Mouse (Mus musculus): ENCODE measurements around the gene Gmnc. TPM values are rescaled to one million over a fixed set of nuclear protein-coding genes. Genes with fewer than 3 reads are reported as not detected.

The Gmnc gene
- total RNA-seq, 1 experiment, result 0.36 TPM

DNA sequence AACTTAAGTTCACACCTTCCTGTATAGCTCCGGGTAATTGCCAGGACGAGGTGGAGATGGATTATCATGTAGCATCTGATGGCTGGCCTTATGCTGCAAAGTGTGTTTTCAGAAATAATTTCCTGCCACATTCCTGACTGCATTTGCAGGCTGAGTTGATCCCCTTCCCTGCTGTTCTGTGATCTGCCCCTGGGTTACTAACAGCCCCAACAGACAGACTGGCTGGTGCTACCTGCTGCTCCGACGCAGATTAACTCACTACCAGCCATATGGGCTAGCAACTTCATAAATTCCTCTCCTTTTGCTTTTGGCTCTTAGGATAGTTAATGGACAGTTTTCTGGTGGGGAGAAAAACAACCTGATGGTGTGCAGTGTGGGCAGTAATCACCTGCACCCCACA, 25.9 kb upstream of the Gmnc start:
- TF ChIP-seq ZC3H11A (IDR thresholded peaks at IDR 0.05; ENCODE audit: borderline replicate concordance, low read depth, low read length) (no peak), ZNF384 (IDR thresholded peaks at IDR 0.05; ENCODE audit: low read depth, low read length) (no peak), CHD2 (IDR thresholded peaks at IDR 0.05; ENCODE audit: low read depth, low read length) (no peak), HCFC1 (IDR thresholded peaks at IDR 0.05; ENCODE audit: borderline replicate concordance, insufficient read depth, low read length) (no peak), MAFK (IDR thresholded peaks at IDR 0.05; ENCODE audit: insufficient read depth, low read depth, low read length) (no peak)
- DNase-seq (ENCODE audit: low read depth, low spot score), result no peak
- in situ Hi-C loops (cut with MboI; ENCODE audit: low sequenced_read_pairs in 2 of 2, unreplicated experiment in 2 of 2), result no loop called here

DNA sequence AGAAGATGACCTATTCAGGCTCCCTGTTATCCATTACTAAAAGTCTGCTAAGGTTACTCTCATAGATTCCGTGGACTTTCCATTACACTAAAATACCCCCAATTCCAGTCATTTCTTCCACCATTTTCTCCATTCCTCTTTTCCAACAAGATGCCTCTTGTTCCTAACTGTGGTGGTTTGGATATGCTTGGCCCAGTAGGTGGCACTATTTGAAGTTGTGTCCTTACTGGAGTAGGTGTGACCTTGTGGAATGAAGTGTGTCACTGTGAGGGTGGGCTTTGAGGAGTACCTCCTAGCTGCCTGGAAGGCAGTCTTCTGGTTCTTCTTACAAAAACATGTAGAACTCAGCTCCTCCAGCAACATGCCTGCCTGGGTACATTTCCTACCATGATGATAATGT, 11.3 kb upstream of the Gmnc start:
- no peak overlapping the region for H3K27ac ChIP-seq (ENCODE audit: insufficient read depth, low read depth, low read length, poor library complexity, severe bottlenecking)
- no peaks in the 10 kb centered on the region for H3K9me3 ChIP-seq (ENCODE audit: control insufficient read depth, insufficient read depth, low read depth, low read length)
- TF ChIP-seq HCFC1 (IDR thresholded peaks at IDR 0.05; ENCODE audit: borderline replicate concordance, insufficient read depth, low read length) (no peak), CHD2 (IDR thresholded peaks at IDR 0.05; ENCODE audit: low read depth, low read length) (no peak), ZNF384 (IDR thresholded peaks at IDR 0.05; ENCODE audit: low read depth, low read length) (no peak), MAFK (IDR thresholded peaks at IDR 0.05; ENCODE audit: insufficient read depth, low read depth, low read length) (no peak), ZC3H11A (IDR thresholded peaks at IDR 0.05; ENCODE audit: borderline replicate concordance, low read depth, low read length) (no peak)
- in situ Hi-C loops (cut with MboI; ENCODE audit: low sequenced_read_pairs in 2 of 2, unreplicated experiment in 2 of 2), result no loop called here
- H3K36me3 ChIP-seq (ENCODE audit: control insufficient read depth, insufficient read depth, low read length, poor library complexity, severe bottlenecking), result no peaks in the 10 kb centered on the region
- no peak for DNase-seq (ENCODE audit: low read depth, low spot score)
- no peak overlapping the region for H3K9ac ChIP-seq (ENCODE audit: insufficient read depth, low read depth, low read length, poor library complexity, severe bottlenecking)
- no peaks in the 10 kb centered on the region for H3K4me1 ChIP-seq (ENCODE audit: control insufficient read depth in 2 of 2, insufficient read depth in 2 of 2, low read length in 2 of 2, poor library complexity in 1 of 2)
- H3K4me3 ChIP-seq (ENCODE audit: insufficient read depth in 1 of 2, low read depth in 1 of 2, low read length in 2 of 2, poor library complexity in 1 of 2, severe bottlenecking in 1 of 2), result no peak overlapping the region

More for the DNA sequence above, 25.9 kb upstream of the Gmnc start:
- H3K36me3 ChIP-seq (ENCODE audit: control insufficient read depth, insufficient read depth, low read length, poor library complexity, severe bottlenecking), result no peaks in the 10 kb centered on the region
- no peak overlapping the region for H3K4me3 ChIP-seq (ENCODE audit: insufficient read depth in 1 of 2, low read depth in 1 of 2, low read length in 2 of 2, poor library complexity in 1 of 2, severe bottlenecking in 1 of 2)
- H3K27ac ChIP-seq (ENCODE audit: insufficient read depth, low read depth, low read length, poor library complexity, severe bottlenecking), result no peak overlapping the region
- no peak overlapping the region for H3K9ac ChIP-seq (ENCODE audit: insufficient read depth, low read depth, low read length, poor library complexity, severe bottlenecking)
- no peaks in the 10 kb centered on the region for H3K4me1 ChIP-seq (ENCODE audit: control insufficient read depth in 2 of 2, insufficient read depth in 2 of 2, low read length in 2 of 2, poor library complexity in 1 of 2)
- no peaks in the 10 kb centered on the region for H3K9me3 ChIP-seq (ENCODE audit: control insufficient read depth, insufficient read depth, low read depth, low read length)

DNA sequence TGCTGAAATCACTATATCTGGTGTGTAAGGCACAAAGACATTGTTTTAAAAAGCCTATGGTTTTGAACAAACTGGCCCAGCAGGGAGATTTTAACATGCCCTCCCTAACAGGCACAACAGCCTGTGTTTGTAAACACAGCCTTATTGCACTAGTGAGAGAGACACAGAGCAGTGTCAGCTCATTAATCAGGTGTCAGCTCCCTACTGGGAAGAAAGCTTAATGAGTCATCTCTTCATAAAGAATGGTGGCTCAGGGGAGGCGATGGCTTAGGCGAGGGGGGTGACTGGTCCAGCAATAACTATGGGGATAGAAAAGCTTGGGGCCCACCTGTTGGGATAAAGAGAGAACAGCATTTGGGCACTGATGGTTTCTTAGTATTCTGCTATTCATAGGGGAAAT, 8.1 kb upstream of the Gmnc start:
- H3K9ac ChIP-seq (ENCODE audit: insufficient read depth, low read depth, low read length, poor library complexity, severe bottlenecking), result no peak overlapping the region
- no peak for DNase-seq (ENCODE audit: low read depth, low spot score)
- H3K9me3 ChIP-seq (ENCODE audit: control insufficient read depth, insufficient read depth, low read depth, low read length), result no peaks in the 10 kb centered on the region
- TF ChIP-seq ZC3H11A (IDR thresholded peaks at IDR 0.05; ENCODE audit: borderline replicate concordance, low read depth, low read length), result no peak
- no peaks in the 10 kb centered on the region for H3K36me3 ChIP-seq (ENCODE audit: control insufficient read depth, insufficient read depth, low read length, poor library complexity, severe bottlenecking)
- H3K27ac ChIP-seq (ENCODE audit: insufficient read depth, low read depth, low read length, poor library complexity, severe bottlenecking), result no peak overlapping the region
- in situ Hi-C loops (cut with MboI; ENCODE audit: low sequenced_read_pairs in 2 of 2, unreplicated experiment in 2 of 2), result loop anchor here in 1 of 2 experiments (25.0 kb wide), 1 partner anchor 463 kb away; no protein-coding TSS in a partner anchor
- H3K4me1 ChIP-seq (ENCODE audit: control insufficient read depth in 2 of 2, insufficient read depth in 2 of 2, low read length in 2 of 2, poor library complexity in 1 of 2), result no peaks in the 10 kb centered on the region
- no peak overlapping the region for H3K4me3 ChIP-seq (ENCODE audit: insufficient read depth in 1 of 2, low read depth in 1 of 2, low read length in 2 of 2, poor library complexity in 1 of 2, severe bottlenecking in 1 of 2)

DNA sequence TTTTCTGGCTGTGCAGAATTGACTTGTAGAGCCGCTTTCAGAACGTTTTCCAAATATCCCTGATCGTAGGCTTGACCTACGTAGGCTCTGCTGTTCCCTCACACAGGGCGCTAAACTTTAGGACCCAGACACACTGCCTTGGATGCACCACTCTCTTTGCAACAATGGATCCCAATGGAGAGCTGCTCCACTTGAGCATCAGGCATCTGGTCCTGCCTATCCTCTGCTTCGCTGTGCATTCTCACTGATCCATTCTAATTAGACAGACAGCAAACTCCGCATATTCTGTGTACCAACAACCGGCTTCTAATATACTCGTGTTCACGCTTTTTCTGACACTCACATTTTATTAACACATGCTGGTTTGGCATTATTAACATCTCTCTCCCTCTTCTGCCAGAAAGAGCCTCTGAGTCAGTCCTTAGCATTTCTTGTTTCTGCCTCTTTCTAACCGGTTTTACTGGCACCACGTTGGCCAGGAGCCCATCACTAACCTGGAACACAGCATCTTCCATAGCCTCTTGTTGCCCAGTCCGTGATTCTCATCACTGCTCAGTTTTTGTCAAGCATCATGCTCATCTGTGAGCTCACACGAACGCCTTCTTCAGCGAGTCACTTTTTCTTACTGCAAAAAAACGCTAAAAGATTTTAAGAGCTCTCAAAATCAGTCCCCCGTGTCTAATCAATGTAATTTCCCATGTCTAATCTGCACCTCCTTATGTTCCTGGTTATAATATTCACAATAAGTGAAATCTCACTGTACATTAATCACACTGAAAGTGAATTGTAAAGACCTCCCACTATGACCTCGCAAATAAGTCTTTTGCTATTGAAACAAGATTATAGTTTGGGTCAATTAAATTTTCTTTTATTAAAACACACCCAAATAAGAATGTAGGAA, 1.8 kb downstream of the Gmnc start:
- no peak for DNase-seq (ENCODE audit: low read depth, low spot score)
- Histone ChIP-seq H3K4me1 (ENCODE audit: control insufficient read depth in 2 of 2, insufficient read depth in 2 of 2, low read length in 2 of 2, poor library complexity in 1 of 2) (no peaks in the 10 kb centered on the region), H3K9ac (ENCODE audit: insufficient read depth, low read depth, low read length, poor library complexity, severe bottlenecking) (no peak overlapping the region), H3K4me3 (ENCODE audit: insufficient read depth in 1 of 2, low read depth in 1 of 2, low read length in 2 of 2, poor library complexity in 1 of 2, severe bottlenecking in 1 of 2) (no peak overlapping the region), H3K27ac (ENCODE audit: insufficient read depth, low read depth, low read length, poor library complexity, severe bottlenecking) (no peak overlapping the region), H3K36me3 (ENCODE audit: control insufficient read depth, insufficient read depth, low read length, poor library complexity, severe bottlenecking) (no peaks in the 10 kb centered on the region), H3K9me3 (ENCODE audit: control insufficient read depth, insufficient read depth, low read depth, low read length) (no peaks in the 10 kb centered on the region)
- in situ Hi-C loops (cut with MboI; ENCODE audit: low sequenced_read_pairs in 2 of 2, unreplicated experiment in 2 of 2), result loop anchor here in 1 of 2 experiments (25.0 kb wide), 1 partner anchor 473 kb away; no protein-coding TSS in a partner anchor
- no peak for TF ChIP-seq ZC3H11A (IDR thresholded peaks at IDR 0.05; ENCODE audit: borderline replicate concordance, low read depth, low read length)
- TF ChIP-seq ZNF384 (IDR thresholded peaks at IDR 0.05; ENCODE audit: low read depth, low read length), result no peak
- TF ChIP-seq MAFK (IDR thresholded peaks at IDR 0.05; ENCODE audit: insufficient read depth, low read depth, low read length), result no peak
- no peak for TF ChIP-seq CHD2 (IDR thresholded peaks at IDR 0.05; ENCODE audit: low read depth, low read length)
- no peak for TF ChIP-seq HCFC1 (IDR thresholded peaks at IDR 0.05; ENCODE audit: borderline replicate concordance, insufficient read depth, low read length)

Measured in ES-E14 (cell line).